Mouse (Mus musculus): ENCODE results near the gene Rnaseh2a. TPM values are rescaled to one million over a fixed set of nuclear protein-coding genes. Genes with fewer than 3 reads are reported as not detected.
A peak's percentile ranks its signal among the peaks of the same experiment; 100 is the strongest.

The Rnaseh2a gene
- polyA plus RNA-seq, 1 experiment from 2014 or later = 147 TPM

- no peaks in the 10 kb centered on the region for H3K9me3 ChIP-seq
- H3K4me3 ChIP-seq = peak overlapping the region; percentile 73
- peaks cover 62% of the 10 kb centered on the region for H3K27me3 ChIP-seq (replicated peaks; ENCODE audit: low read depth, poor library complexity, severe bottlenecking)
- H3K27ac ChIP-seq (replicated peaks) = peak overlapping the region; percentile 69
- peaks cover 95% of the 10 kb centered on the region for H3K4me1 ChIP-seq
- 28% methylated on average over 11 of the region's 11 CpGs for WGBS
- H3K36me3 ChIP-seq (replicated peaks) = no peaks in the 10 kb centered on the region
- DNase-seq (ENCODE audit: low spot score) = peak; percentile 30
Measured at GRCm38 (mm10) chr8:84980622-84981358, 11.2 kb upstream of the Rnaseh2a start.

DNA sequence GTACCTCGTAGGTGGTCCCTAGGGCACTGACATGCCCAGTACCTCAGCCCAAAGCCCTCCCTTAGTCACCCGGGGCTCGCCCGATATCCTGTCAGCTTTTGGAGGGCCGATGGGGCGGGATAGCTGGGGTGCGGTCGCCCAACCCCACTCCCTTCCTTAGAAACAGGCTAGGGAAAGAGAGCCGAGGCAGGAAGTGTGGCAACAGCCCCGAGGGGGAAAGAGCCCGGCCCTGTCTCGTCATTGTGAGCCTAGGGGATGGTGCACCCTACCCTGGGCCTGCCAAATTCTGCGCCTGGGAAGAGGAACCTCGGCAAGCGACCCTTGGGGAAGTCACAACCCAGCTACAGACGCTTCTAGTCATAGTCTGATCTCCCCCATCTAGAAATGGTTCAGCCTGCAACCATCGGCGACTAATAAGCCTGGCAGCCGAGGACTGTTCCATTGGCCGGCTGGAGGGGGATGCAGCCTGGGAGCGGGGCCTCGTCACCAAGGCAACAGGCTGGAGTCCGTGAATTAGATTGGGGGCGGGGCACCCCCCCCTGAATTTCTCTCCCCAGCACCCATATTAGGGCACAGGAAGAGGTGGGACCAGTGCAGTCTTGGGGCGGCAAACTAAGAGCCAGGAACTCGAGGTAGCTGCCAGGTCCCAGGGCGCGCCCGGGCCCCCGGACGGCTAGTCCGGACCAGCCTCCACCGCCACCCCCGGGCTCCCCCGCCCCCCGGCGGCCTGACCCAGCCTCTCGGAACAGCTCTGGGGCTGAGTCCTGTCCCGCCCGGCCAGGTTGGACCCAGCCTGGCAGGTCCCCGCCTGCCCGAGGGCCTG lies 10.2 kb upstream of the Rnaseh2a start:
- peaks cover 59% of the 10 kb centered on the region for H3K27me3 ChIP-seq (replicated peaks; ENCODE audit: low read depth, poor library complexity, severe bottlenecking)
- 2% methylated on average over 42 of the region's 42 CpGs for WGBS
- H3K4me1 ChIP-seq = peaks cover 95% of the 10 kb centered on the region
- peak overlapping the region; percentile 69 for H3K27ac ChIP-seq (replicated peaks)
- DNase-seq (ENCODE audit: low spot score) = peak; percentile 90
- peak overlapping the region; percentile 73 for H3K4me3 ChIP-seq
- peaks cover 6% of the 10 kb centered on the region for H3K36me3 ChIP-seq (replicated peaks)
- H3K9me3 ChIP-seq = no peaks in the 10 kb centered on the region

- peaks cover 56% of the 10 kb centered on the region for H3K27me3 ChIP-seq (replicated peaks; ENCODE audit: low read depth, poor library complexity, severe bottlenecking)
- H3K36me3 ChIP-seq (replicated peaks) = peaks cover 20% of the 10 kb centered on the region
- WGBS = under 1% methylated on average over 63 of the region's 63 CpGs
- DNase-seq (ENCODE audit: low spot score) = peak; percentile 89
- no peaks in the 10 kb centered on the region for H3K9me3 ChIP-seq
- peak within 1 kb of the TSS; percentile 73 for H3K4me3 ChIP-seq
- H3K27ac ChIP-seq (replicated peaks) = peak within 1 kb of the TSS; percentile 78
- H3K4me1 ChIP-seq = peaks cover 82% of the 10 kb centered on the region
Measured at GRCm38 (mm10) chr8:84978248-84978940, 8.8 kb upstream of the Rnaseh2a start, which contains the start of gene Junb. Gene Junb, minus strand, starts transcription at chr8:84978718.

DNA sequence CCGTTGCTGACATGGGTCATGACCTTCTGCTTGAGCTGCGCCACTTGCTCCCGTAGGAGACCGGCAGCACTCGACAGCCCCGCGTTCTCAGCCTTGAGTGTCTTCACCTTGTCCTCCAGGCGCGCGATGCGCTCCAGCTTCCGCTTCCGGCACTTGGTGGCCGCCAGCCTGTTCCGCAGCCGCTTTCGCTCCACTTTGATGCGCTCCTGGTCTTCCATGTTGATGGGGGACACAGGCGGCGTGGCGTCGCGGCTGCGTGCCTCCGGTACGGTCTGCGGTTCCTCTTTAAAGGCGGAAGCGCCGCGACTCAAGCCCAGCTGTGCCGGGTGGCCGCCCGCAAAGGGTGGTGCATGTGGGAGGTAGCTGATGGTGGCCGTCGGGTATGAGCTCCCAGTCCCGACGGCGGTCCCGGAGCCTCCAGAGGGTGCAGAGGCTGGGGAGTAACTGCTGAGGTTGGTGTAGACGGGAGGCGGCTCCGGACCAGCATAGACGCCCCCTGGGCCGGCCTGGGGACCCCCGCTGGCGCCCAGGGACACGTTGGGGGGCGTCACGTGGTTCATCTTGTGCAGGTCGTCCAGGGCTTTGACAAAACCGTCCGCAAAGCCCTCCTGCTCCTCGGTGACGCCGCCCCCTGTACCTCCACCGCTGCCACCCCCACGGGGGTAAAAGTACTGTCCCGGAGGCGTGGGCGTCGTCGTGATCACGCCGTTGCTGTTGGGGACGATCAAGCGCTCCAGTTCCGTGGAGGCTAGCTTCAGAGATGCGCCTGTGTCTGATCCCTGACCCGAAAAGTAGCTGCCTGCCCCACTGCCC lies 8.1 kb upstream of the Rnaseh2a start:
- Histone ChIP-seq H3K9me3 (no peaks in the 10 kb centered on the region), H3K36me3 (replicated peaks) (peaks cover 28% of the 10 kb centered on the region), H3K27me3 (replicated peaks; ENCODE audit: low read depth, poor library complexity, severe bottlenecking) (peaks cover 54% of the 10 kb centered on the region), H3K4me3 (peak overlapping the region; percentile 73), H3K4me1 (peaks cover 80% of the 10 kb centered on the region), H3K27ac (replicated peaks) (peak overlapping the region; percentile 78)
- WGBS = 1% methylated on average over 70 of the region's 70 CpGs
- DNase-seq (ENCODE audit: low spot score) = peak; percentile 73

DNA sequence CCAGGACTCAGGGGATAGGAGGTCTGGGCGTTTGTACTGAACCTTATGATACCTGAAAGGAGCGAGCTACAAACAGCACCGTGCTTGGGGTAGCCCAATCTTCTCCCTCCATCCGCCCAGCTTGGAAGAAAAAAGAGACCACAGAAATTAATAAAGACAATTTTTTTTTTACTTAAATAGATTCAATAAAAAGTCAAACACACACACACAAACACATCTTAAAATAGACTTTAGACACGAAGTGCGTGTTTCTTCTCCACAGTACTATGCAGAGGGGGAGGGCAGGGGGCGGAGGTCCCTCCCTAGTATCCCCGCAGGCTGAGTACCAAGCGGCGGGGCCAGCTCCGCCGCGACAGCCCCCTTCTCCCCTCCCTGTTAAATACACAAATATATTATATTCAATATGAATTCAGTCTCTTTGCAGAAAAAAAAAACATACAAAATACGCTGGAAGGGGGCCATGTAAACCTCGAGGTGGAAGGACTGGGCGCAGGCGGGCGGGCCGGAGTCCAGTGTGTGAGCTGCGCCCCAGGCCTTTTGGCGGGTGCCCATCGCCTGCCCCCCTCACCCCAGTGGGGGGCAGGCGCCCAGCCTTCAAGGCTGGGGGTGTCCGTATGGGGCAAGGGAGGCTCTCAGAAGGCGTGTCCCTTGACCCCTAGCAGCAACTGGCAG lies 7.3 kb upstream of the Rnaseh2a start:
- Histone ChIP-seq H3K36me3 (replicated peaks) (peaks cover 35% of the 10 kb centered on the region), H3K9me3 (no peaks in the 10 kb centered on the region), H3K4me3 (peak overlapping the region; percentile 73), H3K27me3 (replicated peaks; ENCODE audit: low read depth, poor library complexity, severe bottlenecking) (peaks cover 46% of the 10 kb centered on the region), H3K27ac (replicated peaks) (peak overlapping the region; percentile 80), H3K4me1 (peaks cover 72% of the 10 kb centered on the region)
- 2% methylated on average over 25 of the region's 25 CpGs for WGBS
- no peak for DNase-seq (ENCODE audit: low spot score)

- Histone ChIP-seq H3K9me3 (no peaks in the 10 kb centered on the region), H3K27ac (replicated peaks) (peak overlapping the region; percentile 80), H3K4me3 (peak overlapping the region; percentile 73), H3K4me1 (peaks cover 71% of the 10 kb centered on the region), H3K27me3 (replicated peaks; ENCODE audit: low read depth, poor library complexity, severe bottlenecking) (peaks cover 43% of the 10 kb centered on the region), H3K36me3 (replicated peaks) (peaks cover 42% of the 10 kb centered on the region)
- 1% methylated on average over 61 of the region's 61 CpGs for WGBS
- DNase-seq (ENCODE audit: low spot score) = peak; percentile 95
Measured at GRCm38 (mm10) chr8:84976031-84976762, 6.6 kb upstream of the Rnaseh2a start.

- WGBS = 25% methylated on average over 7 of the region's 7 CpGs
- peaks cover 71% of the 10 kb centered on the region for H3K4me1 ChIP-seq
- H3K27ac ChIP-seq (replicated peaks) = no peak overlapping the region
Measured at GRCm38 (mm10) chr8:84975434-84975833, 5.9 kb upstream of the Rnaseh2a start.

GRCm38 (mm10) chr8:84974543-84975142 lies 5.1 kb upstream of the Rnaseh2a start:
- Histone ChIP-seq H3K36me3 (replicated peaks) (peaks cover 50% of the 10 kb centered on the region), H3K27me3 (replicated peaks; ENCODE audit: low read depth, poor library complexity, severe bottlenecking) (peaks cover 29% of the 10 kb centered on the region), H3K9me3 (no peaks in the 10 kb centered on the region), H3K27ac (replicated peaks) (no peak overlapping the region), H3K4me1 (peaks cover 67% of the 10 kb centered on the region), H3K4me3 (peak overlapping the region; percentile 73; the same call in 1 of the 2 replicates)
- no peak for DNase-seq (ENCODE audit: low spot score)
- 84% methylated on average over 8 of the region's 8 CpGs for WGBS

More at GRCm38 (mm10) chr8:84975434-84975833, 5.9 kb upstream of the Rnaseh2a start:
- peaks cover 49% of the 10 kb centered on the region for H3K36me3 ChIP-seq (replicated peaks)
- peak; percentile 74 for DNase-seq (ENCODE audit: low spot score)
- H3K4me3 ChIP-seq = peak overlapping the region; percentile 73
- no peaks in the 10 kb centered on the region for H3K9me3 ChIP-seq
- H3K27me3 ChIP-seq (replicated peaks; ENCODE audit: low read depth, poor library complexity, severe bottlenecking) = peaks cover 35% of the 10 kb centered on the region

DNA sequence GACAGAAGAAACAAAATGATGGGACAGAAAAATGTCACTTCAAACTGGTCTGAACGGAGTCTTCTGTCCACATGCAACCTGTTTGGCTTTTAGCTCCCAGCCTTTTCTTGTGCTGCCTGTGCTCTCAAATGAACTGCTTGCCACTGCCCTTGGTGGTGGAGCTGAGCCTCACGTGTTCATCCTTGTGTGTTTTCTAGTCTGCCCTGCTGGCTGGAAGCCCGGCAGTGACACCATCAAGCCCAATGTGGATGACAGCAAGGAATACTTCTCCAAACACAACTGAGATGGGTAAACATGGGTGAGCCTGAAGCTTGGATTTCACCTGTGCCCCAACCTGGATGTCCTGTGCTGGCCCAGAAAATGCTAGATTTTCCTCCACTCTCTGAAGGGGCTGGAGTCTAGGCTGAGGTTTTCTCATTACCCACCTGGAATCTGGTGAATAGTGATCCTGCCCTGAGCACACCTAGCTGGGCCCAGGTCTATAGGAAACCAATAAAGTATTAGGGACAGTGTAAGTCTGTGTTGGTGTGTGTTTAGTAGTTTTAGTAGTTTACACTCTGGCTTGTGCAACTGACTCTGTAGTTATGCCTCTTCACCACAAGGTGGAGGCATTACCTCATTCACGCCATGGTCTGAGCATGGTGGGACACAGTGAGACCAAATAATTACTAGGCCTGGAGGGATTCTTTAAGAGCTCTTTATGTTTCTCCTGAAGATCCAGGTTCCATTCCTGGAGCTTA lies 4.4 kb upstream of the Rnaseh2a start:
- Histone ChIP-seq H3K27ac (replicated peaks) (no peak overlapping the region), H3K36me3 (replicated peaks) (peaks cover 50% of the 10 kb centered on the region), H3K4me1 (peaks cover 65% of the 10 kb centered on the region), H3K27me3 (replicated peaks; ENCODE audit: low read depth, poor library complexity, severe bottlenecking) (peaks cover 22% of the 10 kb centered on the region), H3K4me3 (peak overlapping the region; percentile 21; the same call in 1 of the 2 replicates), H3K9me3 (no peaks in the 10 kb centered on the region)
- peak; percentile 54 for DNase-seq (ENCODE audit: low spot score)
- WGBS = 67% methylated on average over 4 of the region's 4 CpGs

DNA sequence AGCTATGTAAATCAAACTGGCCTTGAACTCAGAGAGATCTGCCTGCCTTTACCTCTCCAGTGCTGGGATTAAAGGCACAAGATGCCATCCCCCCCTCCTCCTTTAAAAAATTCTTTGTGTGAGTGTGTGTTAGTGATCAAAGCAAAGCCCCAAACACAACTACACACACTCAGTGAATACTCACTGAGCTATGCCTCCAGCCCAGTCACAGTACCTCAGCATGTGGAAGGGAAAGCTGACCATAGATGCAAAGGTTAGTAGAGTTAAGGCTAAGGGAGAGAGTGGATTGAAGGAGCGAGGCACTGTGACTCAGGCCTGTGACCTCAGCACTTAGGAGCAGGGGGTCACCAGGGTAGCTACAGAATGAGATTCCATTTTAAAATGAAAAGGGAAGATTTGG lies 3.5 kb upstream of the Rnaseh2a start:
- Histone ChIP-seq H3K27me3 (replicated peaks; ENCODE audit: low read depth, poor library complexity, severe bottlenecking) (peaks cover 13% of the 10 kb centered on the region), H3K4me3 (peak overlapping the region; percentile 22; the same call in 1 of the 2 replicates), H3K27ac (replicated peaks) (no peak overlapping the region), H3K4me1 (peaks cover 65% of the 10 kb centered on the region), H3K36me3 (replicated peaks) (peaks cover 50% of the 10 kb centered on the region), H3K9me3 (no peaks in the 10 kb centered on the region)
- no peak for DNase-seq (ENCODE audit: low spot score)
- WGBS = 84% methylated on average over 1 of the region's 1 CpGs
